Mouse (Mus musculus) skeletal muscle tissue, adult 2 months (tissue): ENCODE results near the gene Nhlrc3.

Experiments used
- DNase-seq: peaks from one replicate; pipeline ENCODE4 v3.0.0-alpha.2; 2012; ENCODE audit warnings: low read depth, low spot score

Nhlrc3 gene

DNA sequence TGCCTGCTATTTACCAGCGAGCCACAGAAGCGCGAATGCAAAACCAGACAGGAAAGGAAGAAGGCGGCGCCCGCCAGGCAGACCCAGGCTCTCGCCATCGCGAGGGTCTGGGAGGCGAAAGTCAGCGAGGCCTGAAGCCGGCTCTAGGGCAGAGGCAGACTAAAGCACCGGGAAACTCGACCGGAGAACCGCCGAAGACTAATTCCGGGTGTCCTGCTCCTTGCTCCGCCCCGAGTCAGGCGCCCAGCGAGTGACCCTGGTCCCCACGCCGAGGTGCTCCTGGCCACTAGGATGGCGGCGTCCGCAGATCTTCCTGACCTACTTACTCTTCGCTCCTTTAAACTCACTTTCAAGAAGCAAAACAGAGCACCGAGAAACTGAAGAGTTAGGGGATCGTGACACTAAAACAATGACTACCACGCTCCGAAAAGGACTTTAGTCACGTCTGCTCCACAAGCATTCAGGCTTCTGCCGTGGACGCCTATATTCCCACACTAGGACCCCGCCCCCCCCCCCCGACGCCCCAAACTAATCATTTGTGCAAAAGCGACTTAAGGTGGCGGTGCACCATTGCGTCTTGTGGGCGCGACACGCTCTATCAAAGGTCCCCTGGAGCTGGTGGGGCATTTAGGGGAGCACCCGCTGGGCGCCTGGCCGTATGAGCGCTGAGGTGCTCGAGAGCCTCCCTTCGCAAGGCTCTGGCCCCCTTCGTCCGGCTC, at the start of gene Nhlrc3, which contains the start of gene Proser1:
Gene Nhlrc3 (minus strand): TSS at position 287 of the 719 bp plus-strand sequence.
Gene Proser1 (plus strand): TSS at position 621 of the 719 bp plus-strand sequence.
- DNase-seq = peak; percentile 99

DNA sequence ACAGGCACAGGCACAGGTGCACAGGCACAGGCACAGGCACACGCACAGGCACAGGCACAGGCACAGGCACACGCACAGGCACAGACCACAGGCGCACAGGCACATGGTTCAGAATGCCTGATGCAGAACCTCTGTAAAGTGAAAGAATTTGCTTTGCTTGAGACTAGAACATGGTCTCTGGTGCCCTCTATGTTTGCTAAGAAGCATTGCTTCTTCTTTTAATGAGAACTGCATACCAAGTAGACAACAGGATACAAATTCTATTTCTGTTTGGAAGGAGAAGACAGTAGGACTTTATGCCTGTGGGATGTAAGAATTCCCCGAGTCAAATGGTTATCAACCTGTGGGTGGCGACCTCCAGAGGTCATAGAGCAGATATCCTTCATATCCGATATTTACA, 39.3 kb upstream of the Nhlrc3 start:
- no peak for DNase-seq

DNA sequence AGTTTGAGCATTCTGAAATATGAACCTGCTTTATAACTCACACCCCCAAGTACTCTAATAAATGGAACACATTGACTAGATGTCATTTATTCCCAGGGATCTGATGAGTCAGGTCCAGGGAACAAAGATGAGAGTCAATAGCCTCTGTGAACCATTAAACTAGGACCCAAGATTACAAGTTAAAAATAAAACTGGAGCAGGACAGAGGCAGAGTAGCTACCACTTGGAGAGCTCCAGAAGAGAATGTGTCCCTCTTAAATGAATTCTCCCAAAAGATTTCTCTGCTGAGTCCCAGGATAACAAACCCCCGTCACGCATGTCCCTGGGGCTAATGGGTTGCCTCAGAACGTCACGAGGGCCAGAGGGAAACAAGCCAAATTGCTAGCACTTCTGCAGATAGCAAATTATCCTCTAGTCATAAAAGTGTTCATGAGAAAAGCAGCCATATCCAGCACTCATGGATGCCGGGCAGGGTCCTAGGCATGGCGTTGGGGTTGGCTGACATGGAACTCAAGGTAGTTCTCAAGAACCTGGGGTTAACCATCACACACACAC, 35.3 kb upstream of the Nhlrc3 start:
- DNase-seq = no peak

DNA sequence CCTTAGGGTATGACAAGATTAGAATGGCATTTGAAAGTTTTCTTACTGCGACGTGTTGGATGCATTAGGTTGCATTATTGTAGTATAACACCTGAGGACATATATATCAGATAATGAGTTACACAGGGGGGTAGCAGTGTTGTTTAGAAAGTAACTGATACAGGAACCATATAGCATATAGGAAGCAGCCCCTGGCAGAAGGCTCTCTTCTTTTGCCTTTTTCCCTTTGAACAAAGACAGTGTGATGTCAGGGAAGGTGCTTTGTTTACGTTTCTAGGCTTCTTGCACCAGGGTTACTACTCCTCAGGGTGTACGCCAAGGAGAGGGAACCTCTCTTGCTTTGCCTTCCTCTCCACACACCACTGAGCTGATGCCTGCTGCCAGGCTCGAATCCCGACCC, 25.2 kb upstream of the Nhlrc3 start, which contains the start of gene Stoml3:
Gene Stoml3 (plus strand): TSS at position 301 of the 400 bp plus-strand sequence.
- no peak for DNase-seq

DNA sequence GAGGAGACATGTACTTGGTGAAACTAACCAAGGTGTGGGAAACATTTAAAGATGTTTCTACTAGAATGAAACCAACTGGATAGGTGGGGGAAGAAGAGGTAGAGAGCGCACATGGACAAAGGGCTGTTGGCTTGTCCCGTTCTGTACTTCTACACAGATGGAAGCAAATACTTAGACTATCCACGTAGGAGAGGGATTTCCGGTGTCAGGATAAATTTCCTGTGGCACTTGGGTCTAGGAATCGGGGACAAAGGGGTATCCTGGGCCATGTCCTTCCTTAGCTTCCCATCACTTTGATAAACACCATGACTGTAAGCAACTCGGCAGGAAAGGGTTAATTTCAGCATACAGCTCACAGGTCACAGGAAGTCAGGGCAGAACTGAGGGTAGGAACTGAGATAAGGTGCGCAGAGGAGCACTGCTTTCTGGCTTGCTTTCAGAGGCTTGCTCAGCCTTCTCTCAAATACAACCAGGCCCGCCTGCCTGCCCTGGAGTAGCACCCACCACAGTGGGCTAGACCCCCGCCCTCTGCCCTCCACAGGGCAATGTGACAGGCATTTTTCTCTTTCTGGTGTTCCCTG, 24.0 kb upstream of the Nhlrc3 start:
- DNase-seq = no peak

DNA sequence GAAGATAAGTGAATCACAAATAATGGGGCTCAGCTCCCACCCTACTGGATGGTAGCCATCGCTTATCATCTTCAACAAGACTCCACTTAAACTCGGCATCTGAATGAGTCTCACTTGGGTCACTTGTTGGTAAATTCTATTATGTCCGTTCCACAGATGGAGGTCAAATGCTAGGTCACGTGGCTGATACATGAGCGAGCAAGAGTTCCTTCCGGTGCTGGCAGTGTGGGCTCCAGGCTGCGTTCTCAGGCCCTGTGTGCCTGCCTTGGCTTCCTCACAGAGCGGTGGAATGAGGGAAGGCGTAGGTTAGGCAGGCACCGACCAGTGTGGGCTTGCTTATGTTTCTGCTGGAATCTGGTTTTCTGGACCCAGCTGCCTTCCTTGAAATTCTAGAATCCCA, 23.4 kb upstream of the Nhlrc3 start:
- no peak for DNase-seq

DNA sequence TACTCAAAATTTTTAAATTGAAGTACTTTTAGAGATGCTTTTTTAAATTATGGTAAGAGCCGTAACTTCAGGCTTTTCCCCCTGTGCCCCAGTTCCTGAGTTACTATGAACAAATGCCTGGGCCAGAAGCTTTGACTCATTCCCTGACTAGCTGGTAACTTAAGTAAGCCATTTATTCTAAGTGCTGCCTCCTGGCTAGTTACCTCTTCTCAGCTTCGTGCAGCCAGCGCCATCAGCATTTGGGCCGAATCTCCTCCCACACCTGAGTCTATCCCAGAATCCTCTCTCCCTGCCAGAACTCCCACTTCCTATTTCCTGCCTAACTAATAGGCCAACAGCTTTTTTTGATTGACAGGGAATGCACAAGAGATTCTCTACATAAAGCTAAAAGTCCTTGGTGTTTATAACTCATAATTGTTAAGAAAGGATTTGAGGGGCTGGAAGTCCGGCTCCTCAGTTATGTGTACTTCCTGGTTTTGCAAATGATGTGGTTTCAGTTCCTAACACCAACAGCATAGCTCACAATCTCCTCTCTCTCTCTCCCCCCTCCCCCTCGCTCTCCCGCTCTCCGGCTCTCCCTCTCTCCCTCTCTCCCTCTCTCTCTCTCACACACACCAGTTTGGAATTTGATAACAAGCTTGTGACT, 20.4 kb upstream of the Nhlrc3 start:
- DNase-seq = no peak

DNA sequence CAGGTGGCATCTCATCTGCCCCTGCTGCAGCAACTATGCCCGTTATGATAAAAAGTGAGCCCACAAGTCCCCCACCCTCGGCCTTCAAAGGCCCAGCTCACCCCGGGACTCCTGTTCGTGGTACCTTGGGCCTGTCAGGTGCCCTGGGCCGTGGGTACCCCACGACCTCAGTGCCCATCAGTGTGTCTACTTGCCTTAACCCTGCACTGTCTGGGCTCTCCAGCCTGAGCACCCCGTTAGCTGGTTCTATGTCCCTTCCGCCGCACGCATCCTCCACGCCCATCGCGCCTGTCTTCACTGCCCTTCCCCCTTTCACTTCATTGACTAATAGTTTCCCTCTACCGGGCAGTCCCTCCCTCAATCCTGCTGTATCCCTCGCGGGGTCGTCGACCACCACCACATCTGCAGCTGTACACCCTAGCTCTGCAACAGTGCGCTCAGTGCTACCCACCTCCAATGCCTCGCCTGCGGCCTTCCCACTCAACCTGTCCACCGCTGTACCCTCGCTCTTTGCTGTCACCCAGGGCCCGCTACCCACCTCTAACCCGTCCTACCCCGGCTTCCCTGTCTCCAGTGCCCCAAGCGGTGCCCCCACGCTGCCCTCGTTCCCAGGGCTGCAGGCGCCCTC, 15.4 kb upstream of the Nhlrc3 start:
- DNase-seq = no peak

DNA sequence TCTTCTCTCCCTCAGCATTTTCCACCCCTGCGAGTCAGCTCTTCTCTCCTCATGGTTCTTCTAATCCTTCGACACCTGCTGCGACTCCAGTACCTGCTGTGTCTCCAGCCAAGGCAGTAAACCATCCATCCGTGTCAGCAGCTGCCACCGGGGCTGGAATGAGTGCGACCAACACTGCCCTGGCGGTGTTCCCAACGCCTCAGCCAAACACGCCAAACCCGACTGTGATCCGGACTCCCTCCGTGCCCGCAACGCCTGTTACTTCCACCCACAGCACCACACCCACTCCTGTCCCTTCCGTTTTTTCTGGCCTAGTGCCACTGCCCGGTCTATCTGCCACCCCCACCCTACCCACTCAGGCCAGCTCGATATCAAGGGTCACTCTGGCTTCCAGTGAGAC, 14.3 kb upstream of the Nhlrc3 start:
- DNase-seq = peak; percentile 59

DNA sequence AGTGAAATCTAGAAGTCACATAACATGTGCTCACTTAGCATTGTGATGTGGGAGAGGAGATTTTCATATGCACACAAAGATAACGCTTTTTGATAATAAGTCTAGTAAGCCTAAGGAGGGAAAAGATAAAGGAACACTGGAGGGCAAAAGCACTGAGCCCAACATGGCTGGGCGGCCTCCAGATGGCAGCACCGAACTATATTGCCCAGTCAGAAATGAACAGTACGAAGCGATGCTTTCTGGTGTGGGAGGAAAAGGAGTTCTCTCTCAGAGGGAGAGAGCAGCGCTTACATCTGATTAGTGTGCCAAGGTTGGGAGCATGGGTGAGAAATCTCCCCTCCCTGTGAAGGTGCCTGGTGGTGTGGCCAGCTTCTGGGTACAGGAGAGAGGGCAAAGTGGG, 12.8 kb upstream of the Nhlrc3 start:
- no peak for DNase-seq

DNA sequence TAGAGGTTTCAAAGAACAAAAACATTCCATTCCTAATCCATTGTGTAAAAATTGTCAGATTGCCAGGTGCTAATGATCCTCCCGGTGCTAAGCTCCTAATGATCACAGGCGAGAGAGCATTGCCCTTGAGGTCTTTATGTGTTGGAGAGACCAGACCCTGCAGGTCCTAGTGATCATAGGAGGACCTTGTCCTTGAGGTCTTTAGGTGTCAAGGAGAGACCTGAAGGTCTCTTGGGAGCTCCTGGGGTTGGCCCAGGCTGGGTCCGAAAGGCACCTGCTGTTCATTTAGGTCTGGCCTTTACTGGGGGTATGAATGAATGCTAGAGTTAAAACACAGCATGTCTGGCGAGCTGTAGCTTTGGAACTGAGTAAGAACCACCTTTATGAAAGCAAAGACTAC, 11.0 kb upstream of the Nhlrc3 start:
- no peak for DNase-seq

DNA sequence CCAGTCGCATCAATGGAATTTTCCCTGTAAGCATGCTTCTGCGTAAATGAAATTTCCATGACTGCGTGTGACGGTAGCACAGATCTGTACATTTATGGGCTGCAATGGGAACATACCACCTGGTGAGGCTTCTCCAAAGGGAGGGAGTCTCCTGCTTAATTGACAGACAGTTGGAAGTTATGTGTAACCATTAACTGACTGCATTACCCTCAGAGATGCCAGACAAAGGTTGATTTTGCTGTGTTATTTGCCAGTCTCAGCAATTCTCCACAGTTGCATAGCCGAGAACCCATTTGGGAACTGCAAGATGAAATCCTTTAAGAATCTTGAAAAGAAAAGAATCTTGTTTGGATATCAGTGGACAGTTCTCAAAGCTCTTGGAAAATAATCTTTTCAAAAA, 8.9 kb upstream of the Nhlrc3 start:
- no peak for DNase-seq

DNA sequence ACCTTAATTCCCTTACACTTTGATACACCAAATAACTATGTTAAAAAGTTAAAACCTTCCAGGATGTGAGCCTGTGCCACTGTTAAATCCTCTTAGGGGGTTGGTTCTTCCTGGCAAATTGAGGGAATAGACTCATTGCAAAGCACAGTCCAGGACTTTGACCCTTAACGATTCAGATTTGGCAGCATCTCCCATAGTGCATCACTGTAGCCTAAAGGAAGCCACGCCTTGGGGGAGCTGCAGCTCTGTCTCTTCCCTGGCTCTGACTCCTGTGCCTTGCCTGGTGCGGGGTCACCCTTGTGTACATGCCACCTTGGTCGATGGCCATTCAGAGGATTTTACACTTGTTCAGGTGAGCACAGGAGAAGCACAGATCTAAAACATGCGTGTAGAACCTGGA, 6.5 kb upstream of the Nhlrc3 start:
- no peak for DNase-seq

DNA sequence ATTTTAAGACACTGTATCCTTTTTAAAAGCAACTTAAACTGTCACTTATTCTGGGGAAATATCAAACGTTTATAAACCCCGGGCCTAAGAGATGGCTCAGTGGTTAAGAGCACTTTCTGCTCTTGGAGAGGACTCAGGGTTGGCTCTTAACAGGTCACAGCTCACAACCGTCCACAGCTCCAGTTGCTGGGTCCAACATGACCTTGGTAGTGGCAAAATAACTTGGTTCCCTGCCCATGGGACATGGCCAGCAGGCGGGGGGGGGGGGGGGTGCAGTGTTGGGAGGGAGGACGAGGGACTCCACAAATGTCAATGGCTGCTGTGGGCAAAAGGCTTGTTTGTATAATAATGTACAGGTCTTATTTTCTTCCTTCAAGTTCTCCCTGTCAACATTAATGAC, 4.2 kb upstream of the Nhlrc3 start:
- DNase-seq = peak; percentile 79

DNA sequence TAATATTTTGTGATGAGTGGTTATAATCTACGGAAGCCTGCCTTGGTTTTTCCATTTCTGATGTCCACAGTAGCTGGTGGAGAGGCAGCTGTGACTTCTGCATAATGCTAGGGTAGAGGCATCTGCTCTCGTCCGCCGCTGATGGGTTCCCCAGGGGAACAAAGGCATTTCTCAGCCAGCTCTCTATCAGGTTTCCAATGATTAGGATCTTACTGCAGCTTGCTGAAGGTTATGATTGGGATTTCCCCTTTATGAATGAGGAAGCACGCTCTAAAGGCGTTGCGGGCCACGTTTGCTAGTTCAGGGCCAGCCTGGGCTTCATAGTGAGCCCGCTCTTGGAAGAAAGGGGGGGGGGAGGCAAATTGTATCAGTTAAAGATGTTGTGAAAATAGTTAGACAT, 3.3 kb upstream of the Nhlrc3 start:
- no peak for DNase-seq

DNA sequence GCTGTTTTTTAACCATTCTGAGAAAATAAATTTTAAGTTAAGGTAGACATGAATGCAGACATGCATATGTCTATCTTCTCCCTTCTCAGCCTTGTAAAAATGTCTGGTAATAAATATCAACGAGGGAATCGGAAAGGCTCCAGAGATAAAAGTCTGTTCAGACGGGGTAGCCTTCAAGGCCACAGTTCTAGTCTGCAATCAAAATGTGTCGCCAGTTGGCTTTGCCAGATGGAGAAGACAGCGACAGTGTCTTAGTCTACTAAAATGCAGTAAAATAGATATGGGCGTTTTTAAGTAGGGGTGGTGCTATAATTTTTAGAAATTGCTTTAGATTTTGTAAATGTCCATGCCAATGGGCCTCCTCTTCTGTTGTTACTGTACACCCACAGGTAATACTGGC, 2.2 kb upstream of the Nhlrc3 start:
- no peak for DNase-seq

DNA sequence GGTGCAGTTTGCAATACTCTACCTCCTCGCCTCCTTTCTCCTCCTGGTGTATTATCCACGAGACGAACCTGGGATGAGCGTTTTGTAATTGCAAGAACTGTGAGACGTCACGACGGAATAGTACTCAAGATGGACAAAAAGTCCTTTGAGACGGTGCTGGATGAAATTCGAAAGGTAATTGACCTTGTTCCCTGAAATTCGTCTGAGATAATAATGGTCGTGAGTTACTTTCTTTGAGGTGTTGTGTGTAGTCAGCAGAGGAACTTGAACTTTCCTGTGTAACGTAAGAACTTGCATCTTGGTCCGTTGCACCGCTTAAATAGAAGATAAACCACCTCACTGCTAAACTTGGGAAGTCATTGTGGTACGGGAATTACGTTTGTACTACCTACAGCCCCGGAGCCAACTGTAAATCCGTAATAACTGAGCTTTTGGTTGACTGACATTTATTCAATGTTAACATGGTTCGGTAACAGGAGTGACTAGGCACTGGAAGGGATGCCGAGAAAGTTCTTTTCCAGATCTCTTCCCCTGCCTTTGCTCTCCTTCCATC, 1.1 kb upstream of the Nhlrc3 start:
- DNase-seq = no peak

DNA sequence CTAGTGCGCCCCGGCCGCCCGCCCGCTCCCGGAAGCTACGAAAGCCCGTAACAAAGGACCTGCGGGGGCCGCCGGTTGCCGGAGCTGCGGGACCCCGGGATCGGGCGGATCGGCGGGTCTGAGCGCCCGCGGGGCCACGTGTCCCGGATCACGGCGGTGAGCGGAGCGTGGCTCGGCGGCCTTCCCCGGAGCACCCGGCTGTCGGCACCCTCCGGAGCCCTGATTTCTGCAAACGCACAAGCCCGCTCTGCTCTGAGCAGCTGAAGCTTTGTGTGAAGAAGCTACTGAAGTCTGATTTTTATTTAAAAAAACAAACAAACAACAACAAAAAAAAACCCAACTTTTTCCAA, 608 bp upstream of the Nhlrc3 start:
- no peak for DNase-seq

DNA sequence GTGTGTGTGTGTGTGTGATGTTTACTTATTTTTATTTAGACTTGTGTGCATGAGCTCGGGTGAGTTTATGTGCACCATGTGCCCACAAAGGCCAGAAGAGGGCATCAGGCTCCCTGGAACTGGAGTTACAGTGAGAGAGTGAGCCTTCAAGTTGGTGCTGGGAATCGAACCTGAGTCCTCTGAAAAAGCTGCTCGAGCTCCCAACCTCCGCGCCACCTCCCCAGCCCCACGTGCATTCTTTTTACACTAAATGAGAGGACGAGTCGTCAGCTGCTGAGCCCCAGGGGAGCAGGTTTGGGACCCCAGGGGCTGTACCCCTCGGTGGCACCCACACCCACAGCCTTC, 459 bp downstream of the Nhlrc3 start:
- no peak for DNase-seq

DNA sequence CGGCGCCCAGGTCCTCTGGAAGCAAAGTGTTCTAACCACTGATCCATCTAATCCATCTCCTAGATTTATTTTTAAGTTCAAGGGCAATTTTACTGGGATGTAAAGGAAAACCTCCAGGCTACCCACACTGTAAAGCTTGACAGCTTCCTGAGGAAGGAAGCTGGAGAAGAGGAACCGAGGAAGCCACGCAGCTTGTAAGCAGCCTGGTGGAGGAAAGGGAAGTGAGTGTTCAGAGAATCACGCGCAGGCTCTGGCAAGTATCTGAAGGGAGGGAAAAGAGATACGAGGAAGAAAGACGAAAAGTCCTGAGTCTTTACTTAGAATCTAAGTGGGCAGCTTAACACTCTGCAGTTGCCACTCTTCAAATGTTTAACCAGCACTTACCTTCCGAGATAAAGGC, 3.0 kb downstream of the Nhlrc3 start:
- peak; percentile 22 for DNase-seq

DNA sequence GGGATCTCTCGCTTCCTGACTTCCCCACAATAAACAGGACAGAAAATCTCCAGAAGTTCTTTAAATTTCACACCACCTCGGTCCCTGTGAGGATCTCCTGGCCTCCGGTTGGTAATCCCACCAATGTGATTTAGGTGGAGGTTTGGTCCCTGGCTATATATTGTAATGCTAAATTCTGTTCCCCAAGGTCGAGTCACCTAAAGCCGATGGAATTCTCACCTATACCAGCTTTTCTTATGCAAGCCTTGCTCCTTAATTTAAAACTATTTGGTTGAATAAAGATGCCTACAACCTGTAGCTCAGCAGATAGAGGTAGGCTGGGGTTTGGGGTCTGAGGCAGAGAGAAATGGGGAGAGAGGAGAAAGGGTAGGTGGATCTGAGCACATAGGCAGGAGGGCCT, 5.4 kb downstream of the Nhlrc3 start:
- DNase-seq = no peak

DNA sequence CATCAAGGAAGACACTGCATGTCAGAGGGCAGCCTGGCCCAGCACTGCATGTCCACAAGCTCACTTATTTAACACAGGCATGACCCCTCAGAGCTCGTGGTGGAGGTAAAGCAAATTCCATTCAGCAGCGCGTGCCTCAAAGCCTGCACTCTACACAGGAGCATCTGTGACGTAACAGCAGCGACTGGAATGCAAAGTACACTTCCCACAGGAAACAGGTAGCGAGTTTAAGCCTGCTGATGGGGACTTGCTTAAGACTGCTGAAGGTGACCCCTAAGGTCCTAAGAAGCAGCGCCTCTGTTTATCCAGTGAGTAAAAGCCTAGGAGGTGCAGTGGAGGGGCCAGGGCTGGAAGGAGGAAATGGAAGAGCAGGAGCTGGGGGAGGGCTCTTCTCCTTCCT, 8.1 kb downstream of the Nhlrc3 start:
- DNase-seq = no peak
